Mouse (Mus musculus): ENCODE results near the gene Emilin1.

Emilin1 gene

GRCm38 (mm10) chr5:30961545-30962505 lies 48.6 kb downstream of the Emilin1 start:
- DNase-seq, result peak; percentile 38 to 63

DNA sequence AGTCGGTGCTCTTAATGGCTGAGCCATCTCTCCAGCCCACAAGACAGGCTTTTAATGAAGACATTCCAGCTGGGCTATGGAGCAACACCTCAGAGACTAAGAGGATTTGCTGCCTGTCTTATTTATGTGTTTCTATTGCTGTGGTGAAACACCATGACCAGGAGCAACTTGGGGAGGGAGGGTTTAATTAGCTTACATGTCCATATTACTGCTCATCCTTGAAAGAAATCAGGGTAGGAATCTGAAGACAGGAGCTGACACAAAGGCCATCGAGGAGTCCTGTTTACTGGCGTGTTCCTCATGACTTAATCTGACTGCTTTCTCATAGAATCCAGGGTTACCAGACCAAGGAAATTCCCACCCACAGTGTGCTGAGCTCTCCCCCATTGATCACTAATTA lies 50.7 kb downstream of the Emilin1 start:
- DNase-seq, result no peak

GRCm38 (mm10) chr5:30966189-30966588 lies 53.0 kb downstream of the Emilin1 start:
- DNase-seq, result no peak

DNA sequence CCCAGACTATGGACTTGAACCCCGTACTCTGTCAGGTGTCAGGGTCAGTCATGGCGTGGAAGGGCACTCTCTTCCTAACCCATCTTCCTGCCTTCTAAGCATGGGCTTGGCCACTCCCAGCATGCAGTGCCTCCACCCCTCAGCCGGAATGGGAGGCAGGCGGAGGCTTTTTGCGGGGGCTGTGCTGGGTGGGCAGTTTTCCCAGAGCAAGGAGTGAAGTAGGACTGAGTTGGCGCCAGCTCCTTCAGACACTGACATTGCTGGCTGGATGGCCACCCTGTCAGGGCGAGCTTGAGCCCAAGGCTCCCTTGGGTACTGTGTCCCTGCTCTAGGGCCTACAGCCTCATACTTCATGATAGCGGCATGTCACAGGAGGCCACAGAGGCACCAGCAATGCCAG lies 55.2 kb downstream of the Emilin1 start, which contains the start of gene Tcf23:
Tcf23 (plus strand) TSS at position 247 of the 400 bp plus-strand sequence.
- DNase-seq, result peak; percentile 66 to 68

DNA sequence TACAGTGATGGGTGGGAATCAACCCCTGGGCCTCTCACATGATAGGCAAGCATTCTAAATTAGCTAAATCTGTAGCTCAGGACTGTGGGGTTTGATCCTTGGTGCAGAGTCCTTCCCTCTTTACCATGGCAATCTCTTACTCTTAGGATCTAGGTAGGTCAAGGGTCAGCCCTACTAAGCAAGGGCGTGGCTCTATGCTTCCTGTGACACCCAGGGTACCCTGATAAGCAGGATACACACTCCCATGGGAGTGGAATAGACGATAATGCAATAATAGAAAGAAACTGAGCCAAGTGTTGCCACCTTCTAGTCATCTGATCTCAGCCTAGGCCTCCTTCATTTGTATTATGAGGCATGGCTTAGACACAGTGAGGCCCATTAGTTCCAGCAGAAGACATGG lies 56.2 kb downstream of the Emilin1 start:
- DNase-seq, result peak in 1 of 2 experiments; percentile 32
